Mouse (Mus musculus): Measurements from ENCODE around the gene Ncapd3. TPM values are rescaled to one million over a fixed set of nuclear protein-coding genes. Genes with fewer than 3 reads are reported as not detected.

The Ncapd3 gene
- polyA plus RNA-seq, 1 experiment from 2014 or later, result 23.4 TPM

DNA sequence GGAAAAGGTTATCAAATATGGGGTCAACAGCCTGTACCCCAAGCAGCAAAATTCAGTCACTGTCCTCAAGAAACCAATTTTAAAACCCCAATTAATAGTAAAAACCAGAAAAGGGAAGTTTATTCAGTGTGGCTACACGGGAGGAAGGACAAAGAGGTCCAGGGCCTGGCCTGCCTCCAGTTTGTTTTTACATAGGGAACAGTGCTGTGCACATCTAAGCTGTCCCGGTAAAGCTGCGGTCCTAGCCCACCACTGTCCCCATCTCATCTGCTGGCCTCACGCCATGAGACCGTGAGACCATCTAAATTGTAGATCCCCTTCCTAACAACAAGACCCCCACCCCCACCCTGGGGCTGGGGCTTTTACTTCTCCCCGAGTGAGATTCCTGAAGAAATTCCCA lies 95.5 kb downstream of the Ncapd3 start:
- H3K9me3 ChIP-seq (ENCODE audit: control insufficient read depth, low read length), result no peaks in the 10 kb centered on the region
- no peak for ATAC-seq
- no peak overlapping the region for H3K27ac ChIP-seq (ENCODE audit: low read length)
- no peak overlapping the region for H3K4me3 ChIP-seq (replicated peaks; ENCODE audit: low read length)
- peaks cover 18% of the 10 kb centered on the region for H3K4me1 ChIP-seq (replicated peaks; ENCODE audit: control insufficient read depth, insufficient read depth, low read length)
- H3K9ac ChIP-seq (replicated peaks; ENCODE audit: low read depth, low read length), result no peak overlapping the region
- no peaks in the 10 kb centered on the region for H3K36me3 ChIP-seq (ENCODE audit: control insufficient read depth, insufficient read depth)
- no peaks in the 10 kb centered on the region for H3K27me3 ChIP-seq (replicated peaks; ENCODE audit: control insufficient read depth, insufficient read depth, low read length)
- 20% methylated on average over 6 of the region's 6 CpGs for WGBS
- no peak overlapping the region for H3K4me2 ChIP-seq (ENCODE audit: low read length)

GRCm38 (mm10) chr9:27126543-27126942 lies 96.6 kb downstream of the Ncapd3 start:
- H3K4me1 ChIP-seq (replicated peaks; ENCODE audit: control insufficient read depth, insufficient read depth, low read length), result peaks cover 15% of the 10 kb centered on the region
- H3K9me3 ChIP-seq (ENCODE audit: control insufficient read depth, low read length), result no peaks in the 10 kb centered on the region
- no peak overlapping the region for H3K9ac ChIP-seq (replicated peaks; ENCODE audit: low read depth, low read length)
- no peak overlapping the region for H3K27ac ChIP-seq (ENCODE audit: low read length)
- 87% methylated on average over 6 of the region's 6 CpGs for WGBS
- no peaks in the 10 kb centered on the region for H3K36me3 ChIP-seq (ENCODE audit: control insufficient read depth, insufficient read depth)
- H3K4me3 ChIP-seq (replicated peaks; ENCODE audit: low read length), result no peak overlapping the region
- ATAC-seq, result no peak
- no peak overlapping the region for H3K4me2 ChIP-seq (ENCODE audit: low read length)
- no peaks in the 10 kb centered on the region for H3K27me3 ChIP-seq (replicated peaks; ENCODE audit: control insufficient read depth, insufficient read depth, low read length)

- no peaks in the 10 kb centered on the region for H3K9me3 ChIP-seq (ENCODE audit: control insufficient read depth, low read length)
- H3K4me3 ChIP-seq (replicated peaks; ENCODE audit: low read length), result no peak overlapping the region
- peaks cover 10% of the 10 kb centered on the region for H3K4me1 ChIP-seq (replicated peaks; ENCODE audit: control insufficient read depth, insufficient read depth, low read length)
- 87% methylated on average over 4 of the region's 4 CpGs for WGBS
- no peak for ATAC-seq
- H3K9ac ChIP-seq (replicated peaks; ENCODE audit: low read depth, low read length), result no peak overlapping the region
- no peak overlapping the region for H3K4me2 ChIP-seq (ENCODE audit: low read length)
- no peak overlapping the region for H3K27ac ChIP-seq (ENCODE audit: low read length)
- no peaks in the 10 kb centered on the region for H3K27me3 ChIP-seq (replicated peaks; ENCODE audit: control insufficient read depth, insufficient read depth, low read length)
- no peaks in the 10 kb centered on the region for H3K36me3 ChIP-seq (ENCODE audit: control insufficient read depth, insufficient read depth)
Observed at GRCm38 (mm10) chr9:27128629-27129028, 98.7 kb downstream of the Ncapd3 start.

DNA sequence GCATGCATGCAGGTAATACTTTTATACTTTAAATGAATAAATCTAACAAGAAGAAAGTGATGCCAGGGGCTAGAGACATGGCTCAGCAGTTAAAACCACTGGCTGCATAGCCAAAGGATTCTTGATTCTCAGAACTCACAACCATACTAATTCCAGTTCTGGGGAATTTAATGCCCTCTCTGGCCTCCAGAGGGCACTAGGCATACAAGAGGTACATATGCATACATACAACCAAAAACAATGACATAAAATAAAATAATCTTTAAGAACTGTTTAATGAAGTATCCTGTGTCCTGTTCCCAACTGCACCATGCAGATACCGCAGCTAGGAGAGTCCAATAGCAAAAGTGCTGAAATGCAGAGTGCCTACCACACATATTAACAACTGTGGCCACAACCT lies 104.4 kb downstream of the Ncapd3 start:
- H3K4me3 ChIP-seq (replicated peaks; ENCODE audit: low read length), result no peak overlapping the region
- no peak overlapping the region for H3K9ac ChIP-seq (replicated peaks; ENCODE audit: low read depth, low read length)
- ATAC-seq, result no peak
- H3K4me2 ChIP-seq (ENCODE audit: low read length), result no peak overlapping the region
- no peak overlapping the region for H3K27ac ChIP-seq (ENCODE audit: low read length)
- no peaks in the 10 kb centered on the region for H3K9me3 ChIP-seq (ENCODE audit: control insufficient read depth, low read length)
- WGBS, result 84% methylated on average over 1 of the region's 1 CpGs
- no peaks in the 10 kb centered on the region for H3K27me3 ChIP-seq (replicated peaks; ENCODE audit: control insufficient read depth, insufficient read depth, low read length)
- H3K36me3 ChIP-seq (ENCODE audit: control insufficient read depth, insufficient read depth), result no peaks in the 10 kb centered on the region
- no peaks in the 10 kb centered on the region for H3K4me1 ChIP-seq (replicated peaks; ENCODE audit: control insufficient read depth, insufficient read depth, low read length)

- H3K36me3 ChIP-seq (ENCODE audit: control insufficient read depth, insufficient read depth), result no peaks in the 10 kb centered on the region
- no peaks in the 10 kb centered on the region for H3K27me3 ChIP-seq (replicated peaks; ENCODE audit: control insufficient read depth, insufficient read depth, low read length)
- no peak overlapping the region for H3K4me2 ChIP-seq (ENCODE audit: low read length)
- H3K9me3 ChIP-seq (ENCODE audit: control insufficient read depth, low read length), result no peaks in the 10 kb centered on the region
- WGBS, result 86% methylated on average over 7 of the region's 7 CpGs
- H3K4me3 ChIP-seq (replicated peaks; ENCODE audit: low read length), result no peak overlapping the region
- no peak overlapping the region for H3K27ac ChIP-seq (ENCODE audit: low read length)
- H3K4me1 ChIP-seq (replicated peaks; ENCODE audit: control insufficient read depth, insufficient read depth, low read length), result no peaks in the 10 kb centered on the region
- no peak for ATAC-seq
- no peak overlapping the region for H3K9ac ChIP-seq (replicated peaks; ENCODE audit: low read depth, low read length)
Observed at GRCm38 (mm10) chr9:27135372-27135771, 105.4 kb downstream of the Ncapd3 start.

DNA sequence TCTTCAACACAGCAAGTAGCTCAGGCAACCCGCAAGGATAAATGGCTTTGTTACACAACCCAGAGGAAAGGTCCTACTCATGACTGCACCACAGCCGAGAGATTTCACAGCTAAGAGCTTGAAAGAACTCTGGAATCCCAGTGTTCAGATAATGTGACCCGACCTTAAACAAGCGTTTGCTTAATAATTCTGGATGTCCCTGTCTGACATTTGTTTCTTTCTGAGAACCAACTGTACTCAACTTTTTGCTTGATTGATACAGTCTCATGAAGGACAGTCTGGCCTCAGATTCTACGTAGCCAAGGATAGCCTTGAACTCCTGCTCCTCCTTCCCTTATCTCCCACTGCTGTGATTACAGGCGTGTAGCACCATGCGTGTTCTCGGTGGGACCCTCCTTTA lies 106.7 kb downstream of the Ncapd3 start:
- Histone ChIP-seq H3K27ac (ENCODE audit: low read length) (no peak overlapping the region), H3K9me3 (ENCODE audit: control insufficient read depth, low read length) (no peaks in the 10 kb centered on the region), H3K4me3 (replicated peaks; ENCODE audit: low read length) (no peak overlapping the region), H3K9ac (replicated peaks; ENCODE audit: low read depth, low read length) (no peak overlapping the region), H3K36me3 (ENCODE audit: control insufficient read depth, insufficient read depth) (peaks cover under 1% of the 10 kb centered on the region; the same call in 1 of the 2 replicates), H3K4me1 (replicated peaks; ENCODE audit: control insufficient read depth, insufficient read depth, low read length) (no peaks in the 10 kb centered on the region), H3K27me3 (replicated peaks; ENCODE audit: control insufficient read depth, insufficient read depth, low read length) (no peaks in the 10 kb centered on the region), H3K4me2 (ENCODE audit: low read length) (no peak overlapping the region)
- no peak for ATAC-seq
- WGBS, result 90% methylated on average over 8 of the region's 8 CpGs

DNA sequence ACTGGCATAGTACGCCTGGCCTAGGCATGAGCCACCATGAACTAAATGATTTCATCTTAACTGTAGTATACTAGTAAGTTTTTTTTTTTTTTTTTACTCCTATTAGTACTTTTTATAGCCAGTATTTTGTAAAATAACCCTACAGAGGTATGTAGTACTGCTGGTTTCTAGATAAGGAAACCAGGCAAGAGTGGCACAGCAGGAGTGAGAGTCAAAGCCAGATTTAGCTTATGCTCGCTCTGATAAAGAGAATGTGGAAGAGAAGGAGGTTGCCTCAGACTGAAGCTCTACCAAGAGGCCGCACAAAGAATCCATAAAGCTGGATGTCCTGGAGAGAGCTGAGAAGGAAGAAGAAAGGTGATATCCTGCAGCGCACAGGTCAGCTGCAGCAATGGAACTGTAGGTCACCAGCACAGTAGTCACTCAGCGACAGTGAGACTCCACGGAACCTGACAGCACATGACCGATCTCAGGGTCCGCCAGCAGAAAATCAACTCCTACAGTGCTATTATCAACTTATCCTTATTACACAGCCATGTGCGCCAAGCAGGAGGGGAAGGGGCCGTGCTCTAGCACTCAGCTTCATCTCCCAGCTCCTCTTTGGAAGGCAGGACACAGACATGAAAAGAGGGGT lies 110.6 kb downstream of the Ncapd3 start:
- no peak for ATAC-seq
- no peak overlapping the region for H3K27ac ChIP-seq (ENCODE audit: low read length)
- peaks cover 3% of the 10 kb centered on the region; the same call in 1 of the 2 replicates for H3K36me3 ChIP-seq (ENCODE audit: control insufficient read depth, insufficient read depth)
- no peaks in the 10 kb centered on the region for H3K4me1 ChIP-seq (replicated peaks; ENCODE audit: control insufficient read depth, insufficient read depth, low read length)
- no peak overlapping the region for H3K4me3 ChIP-seq (replicated peaks; ENCODE audit: low read length)
- H3K9ac ChIP-seq (replicated peaks; ENCODE audit: low read depth, low read length), result no peak overlapping the region
- 96% methylated on average over 10 of the region's 10 CpGs for WGBS
- H3K4me2 ChIP-seq (ENCODE audit: low read length), result no peak overlapping the region
- H3K9me3 ChIP-seq (ENCODE audit: control insufficient read depth, low read length), result no peaks in the 10 kb centered on the region
- H3K27me3 ChIP-seq (replicated peaks; ENCODE audit: control insufficient read depth, insufficient read depth, low read length), result no peaks in the 10 kb centered on the region

DNA sequence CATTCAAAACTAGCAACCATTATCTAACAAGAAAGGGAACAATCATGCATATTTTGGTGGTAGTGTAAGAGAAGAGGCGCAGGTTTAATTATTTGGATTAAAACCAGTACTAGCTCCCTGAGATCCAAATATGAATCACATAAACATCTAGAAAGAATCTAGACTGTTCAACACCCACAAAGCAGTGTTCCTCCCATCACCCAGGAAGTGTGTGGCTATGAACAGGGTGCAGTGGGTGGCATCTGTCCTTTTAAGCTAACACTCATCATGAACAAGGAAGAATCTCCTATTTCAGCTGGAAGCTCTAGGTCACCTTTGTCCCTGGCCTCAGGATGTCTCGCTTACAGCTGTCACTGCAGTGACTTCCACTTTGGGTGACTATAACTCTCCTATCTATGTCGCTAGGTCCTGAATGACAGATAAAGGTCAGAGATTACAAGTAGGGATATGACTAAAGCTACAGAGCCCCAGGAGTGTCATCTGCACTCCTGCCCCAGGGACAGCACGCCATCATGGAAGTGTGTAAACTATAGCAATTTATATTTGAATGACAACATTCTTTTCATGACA lies 114.4 kb downstream of the Ncapd3 start:
- Histone ChIP-seq H3K4me3 (replicated peaks; ENCODE audit: low read length) (no peak overlapping the region), H3K27me3 (replicated peaks; ENCODE audit: control insufficient read depth, insufficient read depth, low read length) (no peaks in the 10 kb centered on the region), H3K9me3 (ENCODE audit: control insufficient read depth, low read length) (peaks cover 2% of the 10 kb centered on the region; the same call in 1 of the 2 replicates), H3K4me2 (ENCODE audit: low read length) (no peak overlapping the region), H3K36me3 (ENCODE audit: control insufficient read depth, insufficient read depth) (peaks cover 3% of the 10 kb centered on the region; the same call in 1 of the 2 replicates), H3K4me1 (replicated peaks; ENCODE audit: control insufficient read depth, insufficient read depth, low read length) (peaks cover 13% of the 10 kb centered on the region), H3K27ac (ENCODE audit: low read length) (no peak overlapping the region), H3K9ac (replicated peaks; ENCODE audit: low read depth, low read length) (no peak overlapping the region)
- 82% methylated on average over 4 of the region's 4 CpGs for WGBS
- no peak for ATAC-seq

All from forebrain, embryonic 16.5 days (tissue).